Mouse (Mus musculus) heart, postnatal 0 days (tissue): Measurements from ENCODE around the gene Fgf13.

Experiments used
- CTCF ChIP-seq: IDR thresholded peaks from 2 replicates; pipeline ENCODE4 v1.5.1; 2016; ENCODE audit warnings: antibody characterized with exemption, control low read depth, low read depth
- EP300 ChIP-seq: IDR thresholded peaks from 2 replicates; pipeline ENCODE4 v1.6.1; 2016; ENCODE audit warnings: antibody characterized with exemption, low read depth

DNA sequence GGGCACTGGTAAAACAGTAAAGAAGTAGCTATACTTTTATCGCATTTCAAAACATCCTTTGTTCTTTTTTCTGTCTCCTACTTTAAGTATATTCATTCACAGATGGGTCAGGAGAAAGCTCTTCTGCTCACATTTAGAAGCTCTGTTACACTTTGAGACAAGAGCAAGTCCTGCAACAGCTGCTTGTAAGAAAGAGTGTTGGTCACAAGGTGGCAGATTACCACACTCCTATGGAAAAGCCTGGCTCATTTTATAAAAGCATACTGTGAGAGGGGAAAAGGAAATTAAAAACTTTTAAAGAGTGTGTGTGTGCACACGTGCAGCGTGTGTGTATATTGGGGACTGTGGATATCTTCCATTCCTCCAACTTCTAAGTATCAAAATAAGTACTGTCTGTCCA is 324.1 kb downstream of the Fgf13 start:
- TF ChIP-seq CTCF, result no peak
- TF ChIP-seq EP300, result no peak; the same call in 1 of the 2 replicates
